13 mouse cellular contexts compared by ENCODE assay signal in the genomic region with DNA sequence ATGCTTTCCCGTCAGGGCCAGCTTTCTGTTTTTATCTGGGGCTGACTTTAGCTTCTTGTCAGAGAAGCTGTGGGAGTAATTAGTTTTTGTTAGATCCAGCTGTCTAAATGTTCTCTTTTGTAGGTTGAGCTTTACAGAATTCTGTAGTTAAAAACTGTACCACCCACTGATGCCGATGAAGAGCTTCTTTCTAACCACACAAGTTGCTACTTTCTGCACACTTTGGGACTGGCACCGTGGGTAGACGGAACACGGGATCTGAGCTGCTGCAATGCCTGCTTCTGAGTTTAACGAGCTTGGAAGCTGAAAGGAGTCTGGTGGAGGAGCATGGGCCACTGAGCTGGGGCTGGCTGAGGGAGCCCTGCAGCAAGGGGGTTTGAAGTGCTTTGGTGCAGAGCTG. TPM values are rescaled to one million over a fixed set of nuclear protein-coding genes. Genes with fewer than 3 reads are reported as not detected.
A peak's percentile ranks its signal among the peaks of the same experiment; 100 is the strongest.
DNase-seq lines count a peak whose midpoint lies in the region; ATAC-seq and TF ChIP-seq lines count a peak whose summit lies in the region.
"Had no signal": no experiment of that assay in that cellular context is flagged by ENCODE, and none has a peak within 500 bp of the region (broad histone marks: within the 10 kb centered on the region; RNA-seq: fewer than 3 reads in every experiment).

No protein-coding gene starts in this region.

- H3K27me3 ChIP-seq in forebrain, embryonic 11.5 days (ENCODE audit: control insufficient read depth, insufficient read depth, low read length) = no peaks in the 10 kb centered on the region
- H3K27me3 ChIP-seq: embryonic facial prominence, embryonic 13.5 days had no signal

- no peaks in the 10 kb centered on the region for H3K4me1 ChIP-seq in forebrain, embryonic 11.5 days (replicated peaks; ENCODE audit: control insufficient read depth, insufficient read depth, low read length)

- TF ChIP-seq CTCF in layer of hippocampus, adult 2 months (conservative IDR thresholded peaks at IDR 0.05) = no peak

- peak overlapping the region; percentile 29; the same call in 1 of the 2 replicates for H3K27ac ChIP-seq in layer of hippocampus, adult 2 months
- no peak overlapping the region for H3K27ac ChIP-seq in forebrain, embryonic 11.5 days (ENCODE audit: low read depth, low read length)
- H3K27ac ChIP-seq: embryonic facial prominence, embryonic 13.5 days had no signal

- 67% methylated on average over 6 of the region's 6 CpGs for WGBS in forebrain, embryonic 11.5 days

- intact Hi-C loops in left cerebral cortex, postnatal 36 days (cut with DNase I) = loop anchor here (2.0 kb wide), 1 partner anchor 17 kb away; no protein-coding TSS in a partner anchor

- H3K9ac ChIP-seq in forebrain, embryonic 11.5 days (ENCODE audit: low read length) = no peak overlapping the region

- peak in 1 of 2 experiments; percentile 63 for DNase-seq in layer of hippocampus, adult 2 months (ENCODE audit: low spot score in 2 of 2)
- DNase-seq in layer of hippocampus, adult 8-10 months (ENCODE audit: low spot score in 2 of 2) = no peak
- DNase-seq in right cerebral cortex, adult 18-20 months = peak; percentile 88
- no peak for DNase-seq in right cerebral cortex, postnatal 4 days
- peak; percentile 75 to 78 for DNase-seq in left cerebral cortex, postnatal 36 days (ENCODE audit: low spot score in 2 of 2)
- no peak for DNase-seq in forebrain, embryonic 11.5 days (ENCODE audit: low spot score)

- no peak overlapping the region for H3K4me3 ChIP-seq in layer of hippocampus, adult 2 months
- no peak overlapping the region for H3K4me3 ChIP-seq in forebrain, embryonic 11.5 days (ENCODE audit: low read depth, low read length)
- H3K4me3 ChIP-seq: embryonic facial prominence, embryonic 13.5 days had no signal

- no peak for ATAC-seq in forebrain, embryonic 11.5 days (replicated peaks; ENCODE audit: low FRiP score)
- ATAC-seq in megakaryocyte progenitor cell, adult 5-6 weeks (replicated peaks; ENCODE audit: poor library complexity) = no peak

- H3K4me2 ChIP-seq in forebrain, embryonic 11.5 days (ENCODE audit: low read depth, low read length, severe bottlenecking) = no peak overlapping the region
- H3K4me2 ChIP-seq: embryonic facial prominence, embryonic 13.5 days had no signal

- H3K9me3 ChIP-seq in forebrain, embryonic 11.5 days (ENCODE audit: control insufficient read depth, low read length) = no peaks in the 10 kb centered on the region
- H3K9me3 ChIP-seq: embryonic facial prominence, embryonic 13.5 days; G1E had no signal

- peaks cover 9% of the 10 kb centered on the region for H3K36me3 ChIP-seq in forebrain, embryonic 11.5 days (ENCODE audit: control insufficient read depth, insufficient read depth, low read length)

RNA-seq across cellular contexts. Expression of a gene that starts 10.0 kb away (rescaled TPM):
- total RNA-seq in layer of hippocampus, adult 2 months (2021) = 10 to 100 TPM; 76.9 to 77.5 TPM
- total RNA-seq in layer of hippocampus, adult 8-10 months (2022) = 10 to 100 TPM; 79.3 to 96.1 (median 86.9) TPM
- total RNA-seq in left cerebral cortex, postnatal 36 days (2021) = 10 to 100 TPM; 71.2 to 88.3 TPM
- polyA plus RNA-seq in forebrain, embryonic 11.5 days (2014; fragmentation: Nextera tagmentation; extraction: Ambion mirVana) = 69.0 and 73.8 TPM in 2 replicates
- 54.1 and 60.0 TPM in 2 replicates for total RNA-seq in megakaryocyte progenitor cell, adult 5-6 weeks (2015)
- total RNA-seq in megakaryocyte progenitor cell, adult 5-6 weeks (2017) = 31.8 and 37.6 TPM in 2 replicates

RNA-seq across cellular contexts. Expression of a gene that starts 14.4 kb away (rescaled TPM):
- 100 to 1,000 TPM; 131 to 138 TPM for total RNA-seq in layer of hippocampus, adult 2 months (2021)
- 100 to 1,000 TPM; 144 to 152 (median 147) TPM for total RNA-seq in layer of hippocampus, adult 8-10 months (2022)
- 100 to 1,000 TPM; 140 to 168 TPM for total RNA-seq in left cerebral cortex, postnatal 36 days (2021)
- polyA plus RNA-seq in forebrain, embryonic 11.5 days (2014; fragmentation: Nextera tagmentation; extraction: Ambion mirVana) = 336 and 367 TPM in 2 replicates
- total RNA-seq in megakaryocyte progenitor cell, adult 5-6 weeks (2015) = 34.5 and 38.8 TPM in 2 replicates
- total RNA-seq in megakaryocyte progenitor cell, adult 5-6 weeks (2017) = 187 and 212 TPM in 2 replicates

RNA-seq across cellular contexts. Expression of a gene that starts 14.5 kb away (rescaled TPM):
- total RNA-seq in layer of hippocampus, adult 2 months (2021) = 10 to 100 TPM; 18.3 to 27.0 TPM
- 10 to 100 TPM in 3 of 4 experiments, 1 to 10 TPM in 1; 7.6 to 33.3 (median 12.1) TPM for total RNA-seq in layer of hippocampus, adult 8-10 months (2022)
- total RNA-seq in left cerebral cortex, postnatal 36 days (2021) = 10 to 100 TPM in 1 of 2 experiments, 1 to 10 TPM in 1; 9.8 to 18.2 TPM
- not detected in 2 replicates for polyA plus RNA-seq in forebrain, embryonic 11.5 days (2014; fragmentation: Nextera tagmentation; extraction: Ambion mirVana)
- not detected in 2 replicates for total RNA-seq in megakaryocyte progenitor cell, adult 5-6 weeks (2015)
- total RNA-seq in megakaryocyte progenitor cell, adult 5-6 weeks (2017) = 1.1 TPM in 1 of 2 replicates, not detected in the other
- total RNA-seq: G1E; liver, adult 2 months; neutrophil, adult 5-6 weeks had no signal
- polyA plus RNA-seq: G1E; hindbrain, embryonic 16.5 days; liver, adult 2 months; thymus, adult 2 months had no signal

RNA-seq across cellular contexts. Expression of a gene that starts 30.5 kb away (rescaled TPM):
- 10 to 100 TPM; 81.6 to 95.4 TPM for total RNA-seq in layer of hippocampus, adult 2 months (2021)
- total RNA-seq in layer of hippocampus, adult 8-10 months (2022) = 10 to 100 TPM; 64.2 to 89.9 (median 76.6) TPM
- 10 to 100 TPM; 46.2 to 46.4 TPM for total RNA-seq in left cerebral cortex, postnatal 36 days (2021)
- 76.7 and 78.1 TPM in 2 replicates for polyA plus RNA-seq in forebrain, embryonic 11.5 days (2014; fragmentation: Nextera tagmentation; extraction: Ambion mirVana)
- 22.8 and 25.1 TPM in 2 replicates for total RNA-seq in megakaryocyte progenitor cell, adult 5-6 weeks (2015)
- 30.4 and 34.2 TPM in 2 replicates for total RNA-seq in megakaryocyte progenitor cell, adult 5-6 weeks (2017)

Comparison
In these comparisons a context has a peak if more than half of its experiments do, and no peak if none do; other contexts are left out.
1. DNase-seq: peak in right cerebral cortex, adult 18-20 months (single experiment) and left cerebral cortex, postnatal 36 days (2 of 2); none in layer of hippocampus, adult 8-10 months (0 of 2), right cerebral cortex, postnatal 4 days (single experiment) and forebrain, embryonic 11.5 days (single experiment).
2. RNA of a gene that starts 14.5 kb away (total RNA-seq): 18.3 to 27.0 TPM in layer of hippocampus, adult 2 months, 9.8 to 18.2 TPM in left cerebral cortex, postnatal 36 days and 7.6 to 33.3 TPM in layer of hippocampus, adult 8-10 months; 1.1 TPM in megakaryocyte progenitor cell, adult 5-6 weeks; every median in the first group is over 4 times any median in the second.